Mouse (Mus musculus) spleen, postnatal 10 days (tissue): ENCODE measurements at regions not wholly inside any gene's neighbourhood (a gene's known extent, or its start where the extent isn't known, plus 50 kb on each side); places are given as distances from the start of the nearest gene placed in this dataset.
A peak's percentile ranks its signal among the peaks of the same experiment; 100 is the strongest.

Source experiments
- DNase-seq, 2 experiments: peaks; one replicate each; pipeline ENCODE4 v3.0.0; 2021 to 2022; ENCODE audit warnings: low spot score in 2 of 2

GRCm38 (mm10) chr10:43748300-43748699 lies 153.2 kb downstream of the Qrsl1 start:
- DNase-seq: no peak

GRCm38 (mm10) chr10:43749496-43750110 lies 151.9 kb downstream of the Qrsl1 start:
- DNase-seq: no peak

- DNase-seq: no peak
These were observed 151.1 kb downstream of the Qrsl1 start for GRCm38 (mm10) chr10:43750401-43750800.

- DNase-seq: no peak
These were observed 150.7 kb downstream of the Qrsl1 start for GRCm38 (mm10) chr10:43750854-43751253.

- peak in 1 of 2 experiments; percentile 83 for DNase-seq
These were observed 149.5 kb downstream of the Qrsl1 start for GRCm38 (mm10) chr10:43751881-43752675.

- DNase-seq: no peak
These were observed 144.5 kb downstream of the Qrsl1 start for GRCm38 (mm10) chr10:43756881-43757565.

GRCm38 (mm10) chr10:43758124-43759025 lies 143.2 kb downstream of the Qrsl1 start:
- no peak for DNase-seq

GRCm38 (mm10) chr10:43759186-43759905 lies 142.2 kb downstream of the Qrsl1 start:
- peak in 1 of 2 experiments; percentile 48 for DNase-seq

- DNase-seq: no peak
These were observed 141.7 kb downstream of the Qrsl1 start for GRCm38 (mm10) chr10:43759906-43760281.

GRCm38 (mm10) chr10:43761979-43762570 lies 139.5 kb downstream of the Qrsl1 start:
- DNase-seq: no peak

- no peak for DNase-seq
These were observed 137.0 kb downstream of the Qrsl1 start for GRCm38 (mm10) chr10:43764581-43764980.

- peak in 1 of 2 experiments; percentile 50 for DNase-seq
These were observed 136.3 kb downstream of the Qrsl1 start for GRCm38 (mm10) chr10:43765275-43765674.

GRCm38 (mm10) chr10:43765829-43766486 lies 135.6 kb downstream of the Qrsl1 start:
- peak; percentile 52 to 65 for DNase-seq

GRCm38 (mm10) chr10:43767961-43768726 lies 133.4 kb downstream of the Qrsl1 start:
- DNase-seq: no peak

- DNase-seq: no peak
These were observed 132.5 kb downstream of the Qrsl1 start for GRCm38 (mm10) chr10:43769026-43769425.

GRCm38 (mm10) chr10:43775807-43776206 lies 125.7 kb downstream of the Qrsl1 start:
- no peak for DNase-seq

GRCm38 (mm10) chr10:43777612-43778600 lies 123.6 kb downstream of the Qrsl1 start:
- DNase-seq: no peak

GRCm38 (mm10) chr10:43780571-43780970 lies 121.0 kb downstream of the Qrsl1 start:
- no peak for DNase-seq
